Mouse (Mus musculus) thymus, postnatal 4 days (tissue): ENCODE results near the gene Ppfia3.

Source experiments
- DNase-seq: peaks from one replicate; pipeline ENCODE4 v3.0.0; 2021

Gene Ppfia3

DNA sequence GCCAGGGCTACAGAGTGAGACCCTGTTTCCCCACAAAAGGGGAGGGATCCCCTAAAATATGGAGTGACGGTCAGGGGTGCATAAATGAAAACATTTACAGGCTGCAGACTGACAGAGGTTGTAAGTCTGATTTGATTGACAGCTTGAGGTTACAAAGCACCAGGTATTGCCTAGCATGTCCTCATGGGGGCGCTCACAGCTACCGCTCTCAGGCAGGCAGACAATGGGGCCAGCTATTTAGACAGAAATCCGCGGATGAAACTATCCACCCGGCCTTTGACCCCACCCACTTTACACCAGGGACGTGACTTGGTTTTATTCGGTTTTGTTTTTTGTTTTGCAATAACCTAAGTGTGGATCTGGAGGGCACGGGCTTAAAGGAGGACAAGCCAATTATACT lies 57.4 kb downstream of the Ppfia3 start:
- peak; percentile 79 for DNase-seq

DNA sequence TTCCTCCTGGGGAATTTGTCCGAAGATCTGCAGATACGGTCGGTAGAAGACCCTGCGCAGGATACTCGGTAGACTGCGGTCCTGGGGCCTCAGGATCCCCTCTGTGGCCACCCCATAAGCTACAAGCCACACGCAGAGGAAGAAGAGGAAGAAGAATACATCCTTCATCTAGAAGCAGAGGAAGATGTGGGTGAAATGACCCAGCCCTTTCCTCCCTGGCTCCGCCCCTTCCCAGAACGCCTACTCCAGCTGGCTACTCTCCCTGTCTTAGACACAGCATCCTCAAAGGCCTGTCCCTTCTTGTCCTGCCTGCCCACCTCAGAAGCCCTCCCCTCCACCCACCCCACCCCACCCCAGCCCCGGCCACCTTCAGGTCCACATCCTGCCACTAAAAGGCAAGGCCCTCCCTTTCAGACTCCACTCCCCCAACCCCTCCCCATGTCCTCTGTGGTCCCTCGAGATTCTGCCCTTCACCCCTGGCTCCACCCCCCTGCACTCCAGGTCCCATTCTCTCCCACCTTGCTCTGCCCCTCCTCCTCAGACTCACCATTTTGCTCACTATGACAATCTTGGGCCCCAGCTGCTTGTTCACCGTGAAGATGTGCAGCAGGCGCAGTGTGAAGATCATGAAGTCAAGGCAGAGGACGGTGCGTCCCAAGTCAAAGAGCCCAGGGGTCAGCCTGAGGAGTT lies 58.1 kb downstream of the Ppfia3 start:
- DNase-seq, result peak; percentile 40

DNA sequence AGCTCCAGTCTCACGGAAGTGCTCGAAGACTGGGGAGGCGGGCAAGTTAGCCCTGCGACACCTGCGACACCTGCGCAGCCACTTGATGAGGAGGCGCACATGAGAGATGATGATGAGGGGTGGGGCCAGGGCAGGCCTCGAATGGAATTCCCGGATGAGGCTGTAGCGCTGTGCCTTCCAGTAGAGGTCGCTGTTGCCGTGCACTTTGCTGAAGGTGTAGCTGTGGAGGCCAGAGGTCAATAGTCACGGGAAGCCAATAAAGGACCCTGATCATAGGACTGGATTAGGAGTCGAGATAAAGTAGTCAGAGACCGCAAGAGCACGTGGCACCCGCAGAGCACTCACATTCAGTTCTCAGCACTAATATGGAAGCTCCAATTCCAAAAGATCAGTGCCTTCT lies 61.5 kb downstream of the Ppfia3 start:
- peak; percentile 81 for DNase-seq

DNA sequence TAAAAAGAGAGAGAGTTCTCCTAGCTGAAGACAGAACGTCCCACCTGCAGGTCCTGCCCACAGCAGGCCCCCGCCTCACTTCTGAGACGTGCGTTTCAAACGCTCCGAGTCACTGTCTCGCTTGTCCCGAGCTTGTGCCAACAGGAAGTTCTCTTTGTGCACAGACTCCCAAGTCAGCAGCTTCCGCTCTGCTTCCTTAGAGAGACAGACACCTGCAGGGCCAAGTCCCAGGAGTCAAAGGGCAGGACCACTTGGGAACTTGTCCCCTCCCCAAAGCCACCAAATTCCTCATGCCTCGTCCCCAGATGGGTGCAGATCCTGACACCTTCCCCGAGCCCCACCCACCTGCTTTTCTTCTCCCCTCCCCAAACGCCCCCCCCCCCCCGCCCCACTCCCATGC lies 62.0 kb downstream of the Ppfia3 start:
- DNase-seq, result peak; percentile 22

DNA sequence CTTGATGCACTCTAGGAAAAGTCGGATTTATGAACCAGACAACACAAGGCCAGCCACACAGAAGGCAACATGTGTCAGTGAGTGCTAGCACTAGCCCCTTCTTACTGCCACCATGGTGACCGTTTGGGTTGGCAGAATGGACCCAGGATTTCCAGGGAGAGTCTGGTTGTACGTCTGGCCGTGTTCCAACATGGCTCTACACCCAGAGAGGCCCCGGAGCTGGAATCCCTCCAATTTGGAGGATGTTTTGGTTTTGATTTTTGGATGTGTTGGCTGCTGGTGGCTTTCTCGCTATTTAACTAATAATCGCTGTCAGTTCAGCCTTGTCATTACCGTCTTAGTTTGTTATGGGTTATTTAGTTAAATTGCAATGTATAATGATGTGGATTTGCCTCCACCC lies 64.2 kb downstream of the Ppfia3 start:
- DNase-seq, result no peak

DNA sequence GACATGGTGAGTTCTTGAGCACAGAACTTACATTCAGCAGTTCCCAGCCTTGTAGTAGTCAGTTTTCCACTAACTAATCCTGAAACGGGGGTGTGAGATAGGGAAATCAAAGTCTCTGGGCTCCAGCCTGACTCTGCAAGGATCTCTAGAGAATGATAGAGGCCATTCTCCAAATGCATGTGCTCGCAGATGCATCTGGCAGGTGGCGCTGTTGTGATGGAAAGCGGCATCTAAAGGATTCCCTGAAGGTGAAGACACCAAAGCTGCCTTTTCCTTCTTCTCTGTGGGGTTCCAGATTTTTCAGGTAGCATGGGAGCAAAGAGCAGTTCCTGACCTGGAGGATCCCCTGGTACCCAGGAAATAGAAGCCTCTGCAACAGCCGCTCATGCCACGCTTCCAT lies 66.5 kb downstream of the Ppfia3 start:
- peak; percentile 78 for DNase-seq

DNA sequence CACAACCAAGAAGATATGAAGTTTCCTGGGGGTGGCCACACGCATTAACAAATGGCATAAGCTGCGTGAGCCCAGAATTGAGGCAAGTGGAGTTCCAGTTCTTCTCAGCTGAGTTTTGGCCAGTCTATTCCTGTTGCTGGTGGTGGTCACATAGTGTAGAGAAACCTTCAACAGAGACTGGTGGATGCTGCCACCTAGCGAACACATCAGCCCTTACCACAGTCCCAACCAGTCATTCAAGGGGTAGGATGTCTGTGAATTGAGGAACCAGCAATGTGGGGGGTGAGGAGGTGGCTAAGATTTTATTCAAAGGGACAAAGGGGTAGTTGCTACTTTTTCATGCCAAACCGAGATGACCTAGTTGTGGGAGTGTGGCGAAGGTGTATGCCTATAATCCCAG lies 67.1 kb downstream of the Ppfia3 start:
- DNase-seq, result peak; percentile 70

DNA sequence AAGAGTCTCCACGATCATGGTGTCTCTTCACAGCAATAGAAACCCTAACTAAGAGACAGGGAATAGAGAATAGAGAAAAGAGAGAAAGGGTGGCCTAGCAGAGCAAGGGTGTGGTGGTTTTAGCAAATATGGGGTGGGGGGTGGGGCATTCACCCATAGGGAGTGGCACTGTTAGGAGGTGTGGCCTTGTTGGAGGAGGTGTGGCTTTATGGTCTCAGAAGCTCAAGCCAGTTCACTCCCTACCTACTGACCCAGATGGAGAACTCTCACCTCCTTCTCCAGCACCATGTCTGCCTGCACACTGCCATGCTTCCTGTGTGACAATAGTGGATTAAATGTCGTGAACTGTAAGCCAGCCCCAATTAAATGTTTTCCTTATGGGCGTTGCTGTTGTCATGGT lies 69.3 kb downstream of the Ppfia3 start:
- no peak for DNase-seq

DNA sequence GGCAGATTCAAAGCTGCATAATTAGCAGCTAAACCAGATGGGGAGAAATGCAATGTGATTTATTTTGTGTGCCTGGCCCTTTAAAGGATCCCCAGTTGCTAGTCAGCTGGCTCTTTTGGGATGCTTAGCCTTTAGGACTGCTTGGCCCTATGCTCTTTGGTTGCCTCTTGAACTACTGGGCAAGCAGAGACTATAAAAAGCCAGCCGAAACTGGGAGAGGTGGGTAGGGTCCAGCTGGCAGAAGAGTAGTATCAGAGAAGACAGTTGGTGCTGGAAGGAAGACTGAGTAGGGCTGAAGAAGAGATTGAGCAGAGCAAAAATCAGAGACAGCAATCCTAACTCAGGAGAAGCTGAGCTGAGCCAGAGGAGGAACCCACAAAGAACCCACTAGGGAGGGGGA lies 70.2 kb downstream of the Ppfia3 start:
- DNase-seq, result no peak
